Comparison of ENCODE assay signal across 15 mouse cellular contexts in the genomic region with DNA sequence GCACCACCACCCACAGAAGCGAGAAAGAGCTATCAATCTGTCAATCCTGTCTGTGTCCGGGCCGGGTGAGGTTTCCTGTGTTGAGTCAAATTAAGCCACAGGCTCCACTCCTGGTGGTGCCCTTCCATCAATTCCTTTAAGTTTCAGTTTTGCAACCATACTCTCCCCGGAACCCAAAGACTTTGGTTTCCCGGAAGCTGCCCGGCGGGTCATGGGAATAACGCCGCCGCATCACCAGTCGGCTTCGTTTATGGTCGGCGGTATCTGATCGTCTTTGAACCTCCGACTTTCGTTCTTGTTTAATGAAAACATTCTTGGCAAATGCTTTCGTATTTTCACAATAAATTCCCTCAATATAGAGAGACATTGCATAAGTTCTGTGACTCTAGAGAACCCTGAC. TPM values are rescaled to one million over a fixed set of nuclear protein-coding genes. Genes with fewer than 3 reads are reported as not detected.
DNase-seq lines count a peak whose midpoint lies in the region; ATAC-seq and TF ChIP-seq lines count a peak whose summit lies in the region.
"Had no signal": no experiment of that assay in that cellular context is flagged by ENCODE, and none has a peak within 500 bp of the region (broad histone marks: within the 10 kb centered on the region; RNA-seq: fewer than 3 reads in every experiment).

No protein-coding gene starts in this region.

- H3K9me3 ChIP-seq in limb, embryonic 10.5 days (replicated peaks) = peaks cover 4% of the 10 kb centered on the region; the same call in 1 of the 2 replicates
- H3K9me3 ChIP-seq: midbrain, embryonic 13.5 days; neural tube, embryonic 13.5 days had no signal

- DNase-seq in gastrocnemius, postnatal 10 days = peak; percentile 15
- DNase-seq in gastrocnemius, postnatal 4 days (ENCODE audit: low spot score in 2 of 2) = no peak
- DNase-seq in kidney, adult 2 months = no peak
- DNase-seq in limb, embryonic 10.5 days (ENCODE audit: low spot score) = no peak
- DNase-seq in testis, postnatal 10 days (ENCODE audit: low spot score) = no peak
- DNase-seq: gastrocnemius, postnatal 14 days; lung, adult 2 months; right cerebral cortex, adult 18-20 months had no signal

- ATAC-seq in CD4-positive, CD25-positive, alpha-beta regulatory T cell, adult 4 months = peak; percentile 83
- peak; percentile 91 for ATAC-seq in erythroid progenitor cell, adult 5-6 weeks (replicated peaks; ENCODE audit: low FRiP score, poor library complexity, severe bottlenecking)
- ATAC-seq in megakaryocyte-erythroid progenitor cell, adult 5-6 weeks (replicated peaks; ENCODE audit: low FRiP score, low TSS enrichment, poor library complexity, severe bottlenecking) = peak; percentile 96
- ATAC-seq: forebrain, embryonic 15.5 days; midbrain, embryonic 13.5 days had no signal

- no peak for TF ChIP-seq POLR2A in kidney, adult 2 months (IDR thresholded peaks at IDR 0.05; ENCODE audit: low read depth, low read length)

- H3K36me3 ChIP-seq in kidney, adult 2 months (ENCODE audit: control insufficient read depth, insufficient read depth, low read length) = no peaks in the 10 kb centered on the region
- H3K36me3 ChIP-seq in limb, embryonic 10.5 days = no peaks in the 10 kb centered on the region
- H3K36me3 ChIP-seq: embryonic facial prominence, embryonic 12.5 days; forebrain, embryonic 15.5 days; midbrain, embryonic 13.5 days; neural tube, embryonic 13.5 days had no signal

- H3K27ac ChIP-seq in kidney, adult 2 months (ENCODE audit: insufficient read depth, low read depth, low read length) = no peak overlapping the region
- H3K27ac ChIP-seq in limb, embryonic 10.5 days = no peak overlapping the region
- H3K27ac ChIP-seq: embryonic facial prominence, embryonic 12.5 days; forebrain, embryonic 15.5 days; midbrain, embryonic 13.5 days; neural tube, embryonic 13.5 days had no signal

- no peak for TF ChIP-seq CTCF in kidney, adult 2 months (conservative IDR thresholded peaks at IDR 0.05; ENCODE audit: insufficient read depth, insufficient read length, low read depth, low read length)

- no peaks in the 10 kb centered on the region for H3K4me1 ChIP-seq in kidney, adult 2 months (ENCODE audit: control insufficient read depth, insufficient read depth, low read length)
- peaks cover 4% of the 10 kb centered on the region; the same call in 1 of the 2 replicates for H3K4me1 ChIP-seq in limb, embryonic 10.5 days
- H3K4me1 ChIP-seq: embryonic facial prominence, embryonic 12.5 days; forebrain, embryonic 15.5 days; midbrain, embryonic 13.5 days; neural tube, embryonic 13.5 days had no signal

- 90% methylated on average over 18 of the region's 18 CpGs for WGBS in kidney, adult 2 months
- WGBS in limb, embryonic 10.5 days = 92% methylated on average over 18 of the region's 18 CpGs

- no peak overlapping the region for H3K4me3 ChIP-seq in kidney, adult 2 months (ENCODE audit: insufficient read depth, low read depth, low read length)
- H3K4me3 ChIP-seq in limb, embryonic 10.5 days = no peak overlapping the region
- H3K4me3 ChIP-seq: embryonic facial prominence, embryonic 12.5 days; forebrain, embryonic 15.5 days; midbrain, embryonic 13.5 days; neural tube, embryonic 13.5 days had no signal

- H3K27me3 ChIP-seq in kidney, adult 2 months (replicated peaks; ENCODE audit: control insufficient read depth, insufficient read depth, low read length) = no peaks in the 10 kb centered on the region
- H3K27me3 ChIP-seq in limb, embryonic 10.5 days (ENCODE audit: low read depth, poor library complexity, severe bottlenecking) = no peaks in the 10 kb centered on the region
- H3K27me3 ChIP-seq: embryonic facial prominence, embryonic 12.5 days; forebrain, embryonic 15.5 days; midbrain, embryonic 13.5 days; neural tube, embryonic 13.5 days had no signal

RNA-seq across cellular contexts. Expression of gene Chst11, which starts 30.2 kb away (rescaled TPM):
- 1 to 10 TPM; 1.3 to 3.3 TPM for total RNA-seq in gastrocnemius, postnatal 10 days (2021)
- 1 to 10 TPM; 2.3 to 2.6 TPM for total RNA-seq in gastrocnemius, postnatal 4 days (2021)
- polyA plus RNA-seq in CD4-positive, CD25-positive, alpha-beta regulatory T cell, adult 4 months (2017; shearing (Covaris generic)) = under 1 TPM; 0.24 to 0.72 TPM
- 14.1 and 15.9 TPM in 2 replicates for total RNA-seq in erythroid progenitor cell, adult 5-6 weeks (2015; ENCODE audit: low replicate concordance)
- total RNA-seq in erythroid progenitor cell, adult 5-6 weeks (2017; ENCODE audit: low replicate concordance) = 13.6 and 17.2 TPM in 2 replicates
- 14.2 and 15.2 TPM in 2 replicates for total RNA-seq in megakaryocyte-erythroid progenitor cell, adult 5-6 weeks (2014; fragmentation: Nextera tagmentation)
- 19.0 and 24.1 TPM in 2 replicates for total RNA-seq in megakaryocyte-erythroid progenitor cell, adult 5-6 weeks (2017)
- polyA plus RNA-seq in kidney, adult 2 months (2012; rRNA removed) = 8.0 and 9.2 TPM in 2 replicates
- polyA plus RNA-seq in limb, embryonic 10.5 days (2016; fragmentation: Nextera tagmentation; extraction: Ambion mirVana) = 1.2 and 1.5 TPM in 2 replicates
